Mouse (Mus musculus) liver, adult 2 months (tissue): ENCODE data around the gene Btn2a2.
"Not testable (repeated sequence)": the region's sequence is repeated elsewhere in the genome, so short reads cannot be mapped to it uniquely, and the experiment has no call there.

Experiments used
- CTCF ChIP-seq: fragments of 200-500 bp; IDR thresholded peaks from 2 replicates; pipeline ENCODE4 v1.5.1; 2011; ENCODE audit warnings: low read depth, low read length, control low read depth
- POLR2A ChIP-seq: fragments of 200-500 bp; IDR thresholded peaks from 2 replicates; pipeline ENCODE4 v1.6.1; 2011; ENCODE audit warnings: low read length, control low read depth; ENCODE audit not compliant: insufficient read depth; ENCODE audit errors: extremely low read depth

GRCm38 (mm10) chr13:23535137-23536075 lies 46.7 kb upstream of the Btn2a2 start, which contains the start of gene Hist1h3g:
- TF ChIP-seq CTCF, POLR2A: not testable (repeated sequence)
